Mouse (Mus musculus): ENCODE results near the gene Xlr4c.
"Not testable (repeated sequence)": the region's sequence is repeated elsewhere in the genome, so short reads cannot be mapped to it uniquely, and the experiment has no call there.

Xlr4c gene

GRCm38 (mm10) chrX:73242821-73243325, at the start of gene Xlr4c:
TSS of gene Xlr4c (minus strand) at chrX:73243130.
- DNase-seq (ENCODE audit: low spot score) = not testable (repeated sequence)

- peak; percentile 57 for DNase-seq (ENCODE audit: low spot score)
These were observed 22.3 kb upstream of the Xlr4c start, which contains the start of gene Xlr3c for GRCm38 (mm10) chrX:73265270-73265669. TSS of gene Xlr3c (minus strand) at chrX:73265390.

DNA sequence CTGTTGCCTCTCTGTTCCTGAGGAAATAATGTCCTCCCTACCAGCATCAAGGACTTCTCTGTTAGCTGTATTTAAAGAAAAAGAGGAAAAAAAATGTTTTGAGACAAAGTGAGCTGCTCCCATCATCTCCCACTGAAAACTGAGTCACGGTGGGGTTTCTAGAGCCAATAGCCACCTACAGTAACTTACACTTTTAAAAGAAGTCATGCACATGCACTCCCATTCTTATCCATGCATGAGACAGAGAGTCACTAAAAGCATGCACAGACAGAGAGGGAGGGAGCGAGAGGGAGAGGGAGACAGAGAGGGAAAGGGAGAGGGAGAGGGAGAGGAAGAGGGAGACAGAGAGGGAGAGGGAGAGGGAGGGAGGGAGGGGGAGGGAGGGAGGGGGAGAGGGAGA, 19.5 kb upstream of the Xlr4c start:
- DNase-seq (ENCODE audit: low spot score) = not testable (repeated sequence)

GRCm38 (mm10) chrX:73229288-73229687, 13.6 kb downstream of the Xlr4c start:
- DNase-seq (ENCODE audit: low spot score) = no peak

- DNase-seq (ENCODE audit: low spot score) = peak; percentile 38
These were observed 14.2 kb downstream of the Xlr4c start for GRCm38 (mm10) chrX:73228606-73229214.

DNA sequence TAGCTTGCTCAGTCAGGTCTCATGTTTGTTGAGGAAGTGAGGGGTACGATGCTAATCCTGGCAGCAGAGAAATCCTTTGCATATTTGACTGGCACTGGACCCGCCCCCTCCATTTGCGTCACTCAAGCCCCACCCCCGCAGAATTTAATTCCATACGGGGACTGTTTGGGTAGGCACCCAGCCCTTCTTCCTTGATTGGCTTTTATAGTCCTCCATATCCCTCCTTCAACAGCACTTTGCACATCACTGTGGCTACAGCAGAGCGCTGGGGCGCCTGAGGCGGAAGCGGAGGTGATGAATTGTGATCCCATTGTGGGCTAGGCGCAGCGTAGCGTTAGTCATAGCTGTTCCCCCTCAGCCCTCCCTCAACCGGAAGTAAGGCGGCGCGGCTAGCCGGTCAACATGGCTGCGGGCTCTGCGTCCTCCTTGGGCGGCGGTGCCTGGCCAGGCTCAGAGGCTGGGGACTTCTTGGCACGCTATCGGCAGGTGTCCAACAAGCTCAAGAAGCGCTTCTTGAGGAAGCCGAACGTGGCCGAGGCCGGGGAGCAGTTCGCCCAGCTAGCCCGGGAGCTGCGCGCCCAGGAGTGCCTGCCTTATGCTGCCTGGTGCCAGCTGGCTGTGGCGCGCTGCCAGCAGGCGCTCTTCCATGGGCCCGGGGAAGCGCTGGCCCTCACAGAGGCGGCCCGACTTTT, 14.9 kb downstream of the Xlr4c start, which contains the start of gene F8a:
Gene F8a (plus strand): TSS at position 378 of the 692 bp plus-strand sequence.
- peak; percentile 82 for DNase-seq (ENCODE audit: low spot score)

DNA sequence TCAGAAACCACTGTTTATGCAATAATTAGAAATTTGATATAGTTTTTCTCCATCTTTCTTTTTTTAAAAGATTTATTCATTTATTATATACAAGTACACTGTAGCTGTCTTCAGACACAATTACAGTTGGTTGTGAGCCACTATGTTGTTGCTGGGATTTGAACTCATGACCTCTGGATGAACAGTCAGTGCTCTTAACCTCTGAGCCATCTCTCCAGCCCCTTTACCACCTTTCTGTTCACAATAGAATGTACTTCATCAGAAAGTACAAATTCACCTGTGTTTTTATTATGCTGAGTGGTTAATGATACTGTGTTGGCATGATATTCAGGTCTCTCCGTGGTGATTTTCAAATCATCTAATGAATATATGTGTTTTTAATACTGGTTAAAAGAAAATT, 17.6 kb downstream of the Xlr4c start:
- no peak for DNase-seq (ENCODE audit: low spot score)

DNA sequence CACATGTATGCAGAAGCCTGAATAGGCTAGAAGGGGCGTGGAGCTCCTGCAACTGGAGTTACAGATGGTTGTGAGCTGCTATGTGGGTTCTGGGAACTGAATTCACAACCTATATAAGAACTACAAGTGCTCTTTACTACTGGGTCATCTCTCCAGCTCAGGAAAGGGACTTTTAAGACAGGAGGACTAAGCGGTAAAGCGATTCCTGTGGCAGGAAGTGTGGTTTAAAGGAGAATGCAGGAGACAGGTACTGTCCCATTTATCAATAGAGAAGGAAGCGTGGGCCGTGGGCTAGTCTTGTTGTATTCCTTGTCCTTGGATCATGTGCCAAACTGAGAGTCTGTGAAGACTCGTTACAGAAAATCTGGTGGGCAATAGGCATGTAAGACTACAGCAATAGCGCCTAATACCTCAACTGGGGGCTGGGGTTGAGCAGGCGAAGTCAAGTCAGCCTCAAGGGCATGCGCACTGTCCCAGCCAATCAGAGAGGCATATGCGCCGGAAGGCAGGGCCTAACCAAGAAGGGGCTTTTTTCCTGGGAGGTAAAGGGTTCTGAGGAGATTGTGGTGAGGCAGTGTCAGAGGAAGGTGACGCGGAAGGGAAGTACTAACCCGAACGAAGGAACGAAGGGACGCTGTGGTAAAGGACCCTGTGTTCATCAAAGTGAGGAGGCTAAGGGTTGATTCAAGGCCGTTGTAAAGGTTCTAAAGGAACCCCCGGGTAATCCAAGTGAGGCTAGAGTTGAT, 28.9 kb downstream of the Xlr4c start, which contains the start of gene Xlr4b:
Gene Xlr4b (plus strand): TSS at position 515 of the 746 bp plus-strand sequence.
- DNase-seq (ENCODE audit: low spot score) = not testable (repeated sequence)

GRCm38 (mm10) chrX:73191934-73192333, 51.0 kb downstream of the Xlr4c start, which contains the start of gene Xlr3b:
TSS of gene Xlr3b (plus strand) at chrX:73192207.
- peak; percentile 46 for DNase-seq (ENCODE audit: low spot score)

All from testis, postnatal 14 days (tissue).